Mouse (Mus musculus): Measurements from ENCODE around the gene Uchl4. TPM values are rescaled to one million over a fixed set of nuclear protein-coding genes. Genes with fewer than 3 reads are reported as not detected.
A peak's percentile ranks its signal among the peaks of the same experiment; 100 is the strongest.
"Not testable (repeated sequence)": the region's sequence is repeated elsewhere in the genome, so short reads cannot be mapped to it uniquely, and the experiment has no call there.

The Uchl4 gene
- polyA plus RNA-seq, 1 experiment = not detected

DNA sequence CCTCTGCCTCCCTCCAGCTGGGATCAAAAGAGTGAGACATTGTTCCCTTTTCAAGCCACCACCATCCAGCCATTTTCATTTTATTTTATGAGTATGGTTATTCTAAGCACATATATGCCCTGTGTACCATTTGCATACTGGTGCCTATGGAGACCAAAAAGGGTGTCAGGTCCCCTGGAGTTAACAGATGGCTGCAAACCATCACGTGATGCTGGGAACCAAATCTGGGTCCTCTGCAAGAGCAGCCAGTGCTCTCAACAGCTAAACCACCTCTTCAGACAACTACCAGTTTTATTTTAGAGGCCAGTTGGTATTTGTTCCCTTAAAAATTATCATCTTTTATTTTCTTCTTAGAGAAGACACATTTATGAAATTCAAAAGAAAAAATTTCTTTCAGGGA is 29.8 kb downstream of the Uchl4 start:
- no peak overlapping the region for H3K4me3 ChIP-seq (replicated peaks; ENCODE audit: extremely low read depth, low read depth, low read length)
- peaks cover 2% of the 10 kb centered on the region; the same call in 1 of the 2 replicates for H3K4me1 ChIP-seq (ENCODE audit: control insufficient read depth, insufficient read depth, low read length)
- 48% methylated on average over 1 of the region's 1 CpGs for WGBS
- TF ChIP-seq CTCF (IDR thresholded peaks at IDR 0.05; ENCODE audit: insufficient read depth, low read length) = no peak
- no peak for DNase-seq

GRCm38 (mm10) chr9:64267231-64267630 is 32.2 kb downstream of the Uchl4 start:
- Histone ChIP-seq H3K4me3 (replicated peaks; ENCODE audit: extremely low read depth, low read depth, low read length) (no peak overlapping the region), H3K4me1 (ENCODE audit: control insufficient read depth, insufficient read depth, low read length) (no peaks in the 10 kb centered on the region)
- TF ChIP-seq POLR2A (IDR thresholded peaks at IDR 0.05; ENCODE audit: borderline replicate concordance, extremely low read depth, low read depth, low read length) (no peak), CTCF (IDR thresholded peaks at IDR 0.05; ENCODE audit: insufficient read depth, low read length) (no peak)
- no peak for DNase-seq
- WGBS = 84% methylated on average over 1 of the region's 1 CpGs

DNA sequence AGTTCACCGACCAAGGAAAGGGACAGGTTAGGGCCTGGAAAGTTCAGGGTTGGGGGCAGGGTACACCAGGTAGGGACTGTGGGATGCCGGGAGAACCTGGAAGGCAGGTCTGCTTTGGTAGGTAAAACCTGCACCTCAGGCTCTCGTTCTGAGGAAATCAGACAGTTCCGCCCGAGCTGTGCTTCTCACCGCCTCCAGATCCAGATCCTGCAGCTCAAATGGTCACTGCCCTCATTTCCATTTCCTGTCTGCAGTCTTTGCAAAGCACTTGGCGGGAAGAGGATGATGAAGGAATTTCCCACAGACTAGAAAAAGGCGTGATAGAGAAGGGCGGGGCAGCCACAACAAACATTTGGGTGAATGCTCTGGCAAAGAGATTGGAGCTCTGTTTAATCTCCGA is 33.2 kb downstream of the Uchl4 start:
- 66% methylated on average over 10 of the region's 10 CpGs for WGBS
- no peak for TF ChIP-seq POLR2A (IDR thresholded peaks at IDR 0.05; ENCODE audit: borderline replicate concordance, extremely low read depth, low read depth, low read length)
- TF ChIP-seq CTCF (IDR thresholded peaks at IDR 0.05; ENCODE audit: insufficient read depth, low read length) = no peak
- Histone ChIP-seq H3K4me3 (replicated peaks; ENCODE audit: extremely low read depth, low read depth, low read length) (no peak overlapping the region), H3K4me1 (ENCODE audit: control insufficient read depth, insufficient read depth, low read length) (no peaks in the 10 kb centered on the region)
- DNase-seq = no peak

- H3K4me1 ChIP-seq (ENCODE audit: control insufficient read depth, insufficient read depth, low read length); H3K4me3 ChIP-seq (replicated peaks; ENCODE audit: extremely low read depth, low read depth, low read length); DNase-seq: not testable (repeated sequence)
- 91% methylated on average over 8 of the region's 8 CpGs for WGBS
Observed at GRCm38 (mm10) chr9:64268836-64269235, 33.8 kb downstream of the Uchl4 start.

DNA sequence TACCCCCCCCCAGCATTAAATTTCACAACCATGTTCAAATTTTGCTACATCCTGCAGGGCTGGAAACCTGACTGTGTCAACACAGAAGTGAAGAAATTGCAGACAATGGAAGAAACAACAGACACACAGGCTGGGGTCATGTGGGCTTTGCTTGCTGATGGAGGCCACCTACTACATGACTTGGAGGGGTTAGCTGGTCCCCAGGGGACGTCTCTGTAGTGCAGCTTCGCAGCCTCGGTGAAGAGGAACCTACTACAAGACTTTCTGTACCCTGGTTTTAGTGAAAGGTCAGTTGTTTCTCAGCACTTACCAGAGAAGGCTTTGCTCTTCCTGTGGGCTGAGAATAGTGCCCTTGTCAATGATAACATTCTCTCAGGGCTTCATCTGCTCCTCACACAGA is 36.2 kb downstream of the Uchl4 start:
- no peaks in the 10 kb centered on the region for H3K4me1 ChIP-seq (ENCODE audit: control insufficient read depth, insufficient read depth, low read length)
- no peak for DNase-seq
- H3K4me3 ChIP-seq (replicated peaks; ENCODE audit: extremely low read depth, low read depth, low read length) = no peak overlapping the region
- TF ChIP-seq POLR2A (IDR thresholded peaks at IDR 0.05; ENCODE audit: borderline replicate concordance, extremely low read depth, low read depth, low read length) (no peak), CTCF (IDR thresholded peaks at IDR 0.05; ENCODE audit: insufficient read depth, low read length) (no peak)
- 52% methylated on average over 3 of the region's 3 CpGs for WGBS

GRCm38 (mm10) chr9:64272611-64273010 is 37.6 kb downstream of the Uchl4 start:
- 36% methylated on average over 7 of the region's 7 CpGs for WGBS
- no peak overlapping the region for H3K4me3 ChIP-seq (replicated peaks; ENCODE audit: extremely low read depth, low read depth, low read length)
- peak; percentile 37 for DNase-seq
- no peak for TF ChIP-seq POLR2A (IDR thresholded peaks at IDR 0.05; ENCODE audit: borderline replicate concordance, extremely low read depth, low read depth, low read length)
- peak; percentile 71 for TF ChIP-seq CTCF (IDR thresholded peaks at IDR 0.05; ENCODE audit: insufficient read depth, low read length)
- no peaks in the 10 kb centered on the region for H3K4me1 ChIP-seq (ENCODE audit: control insufficient read depth, insufficient read depth, low read length)

GRCm38 (mm10) chr9:64273757-64274156 is 38.8 kb downstream of the Uchl4 start:
- no peak for TF ChIP-seq CTCF (IDR thresholded peaks at IDR 0.05; ENCODE audit: insufficient read depth, low read length)
- TF ChIP-seq POLR2A (IDR thresholded peaks at IDR 0.05; ENCODE audit: borderline replicate concordance, extremely low read depth, low read depth, low read length) = no peak
- Histone ChIP-seq H3K4me1 (ENCODE audit: control insufficient read depth, insufficient read depth, low read length) (no peaks in the 10 kb centered on the region), H3K4me3 (replicated peaks; ENCODE audit: extremely low read depth, low read depth, low read length) (no peak overlapping the region)
- no peak for DNase-seq
- WGBS = 67% methylated on average over 4 of the region's 4 CpGs

GRCm38 (mm10) chr9:64274291-64274690 is 39.3 kb downstream of the Uchl4 start:
- TF ChIP-seq POLR2A (IDR thresholded peaks at IDR 0.05; ENCODE audit: borderline replicate concordance, extremely low read depth, low read depth, low read length) = no peak
- TF ChIP-seq CTCF (IDR thresholded peaks at IDR 0.05; ENCODE audit: insufficient read depth, low read length) = no peak
- 67% methylated on average over 4 of the region's 4 CpGs for WGBS
- no peak overlapping the region for H3K4me3 ChIP-seq (replicated peaks; ENCODE audit: extremely low read depth, low read depth, low read length)
- H3K4me1 ChIP-seq (ENCODE audit: control insufficient read depth, insufficient read depth, low read length) = no peaks in the 10 kb centered on the region
- DNase-seq = no peak

DNA sequence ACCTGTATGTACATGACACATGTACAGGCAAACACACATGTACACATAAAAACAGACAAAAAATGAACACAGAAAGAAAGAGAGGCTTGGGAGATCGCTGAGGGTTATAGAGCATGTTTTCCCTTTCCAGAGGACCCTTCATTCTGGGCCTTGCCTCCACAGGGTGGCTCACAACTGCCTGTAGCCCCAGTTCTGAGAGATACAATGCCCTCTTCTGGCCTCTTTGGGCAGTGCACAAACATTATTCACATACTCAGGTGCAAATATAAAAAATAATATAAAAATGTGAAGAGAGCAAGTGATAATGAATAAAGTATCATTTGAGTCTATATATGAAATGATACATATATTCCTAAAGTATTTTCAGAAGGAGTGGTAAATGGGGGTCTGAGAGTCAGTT is 39.9 kb downstream of the Uchl4 start:
- 78% methylated on average over 1 of the region's 1 CpGs for WGBS
- DNase-seq = no peak
- no peak for TF ChIP-seq CTCF (IDR thresholded peaks at IDR 0.05; ENCODE audit: insufficient read depth, low read length)
- no peak for TF ChIP-seq POLR2A (IDR thresholded peaks at IDR 0.05; ENCODE audit: borderline replicate concordance, extremely low read depth, low read depth, low read length)
- Histone ChIP-seq H3K4me1 (ENCODE audit: control insufficient read depth, insufficient read depth, low read length) (no peaks in the 10 kb centered on the region), H3K4me3 (replicated peaks; ENCODE audit: extremely low read depth, low read depth, low read length) (no peak overlapping the region)

- TF ChIP-seq CTCF (IDR thresholded peaks at IDR 0.05; ENCODE audit: insufficient read depth, low read length) = peak; percentile 54
- no peak for TF ChIP-seq POLR2A (IDR thresholded peaks at IDR 0.05; ENCODE audit: borderline replicate concordance, extremely low read depth, low read depth, low read length)
- DNase-seq = peak; percentile 73
- 56% methylated on average over 8 of the region's 8 CpGs for WGBS
- Histone ChIP-seq H3K4me1 (ENCODE audit: control insufficient read depth, insufficient read depth, low read length) (peaks cover 7% of the 10 kb centered on the region; the same call in 1 of the 2 replicates), H3K4me3 (replicated peaks; ENCODE audit: extremely low read depth, low read depth, low read length) (no peak overlapping the region)
Observed at GRCm38 (mm10) chr9:64277706-64278105, 42.7 kb downstream of the Uchl4 start.
